Comparison of ENCODE assay signal across 8 mouse cellular contexts in genomic region chr1:62701065-62701921, GRCm38 (mm10). TPM values are rescaled to one million over a fixed set of nuclear protein-coding genes. Genes with fewer than 3 reads are reported as not detected.
DNase-seq lines count a peak whose midpoint lies in the region; ATAC-seq lines count a peak whose summit lies in the region.

No protein-coding gene starts in this region.

- DNase-seq in left cerebral cortex, adult 18-20 months (ENCODE audit: low spot score in 2 of 2): peak; percentile 74 to 75
- no peak for DNase-seq in left cerebral cortex, adult 11 months (ENCODE audit: low spot score)
- peak; percentile 93 for DNase-seq in brain, adult 2 months (ENCODE audit: low read depth, low spot score)
- peak; percentile 92 for DNase-seq in forelimb bud, embryonic 11.5 days (ENCODE audit: low read depth, low spot score)
- DNase-seq in hindlimb bud, embryonic 11.5 days (ENCODE audit: extremely low spot score, low read depth, low spot score): peak; percentile 87
- DNase-seq in left cerebral cortex, postnatal 10 days (ENCODE audit: extremely low spot score in 1 of 2, low spot score in 2 of 2): peak; percentile 77 to 89
- DNase-seq in testis, postnatal 10 days (ENCODE audit: low spot score): peak; percentile 73

- intact Hi-C loops in left cerebral cortex, postnatal 10 days (cut with DNase I): loop anchor here (5.0 to 10.0 kb wide), 3 partner anchors 264 to 1519 kb away; no protein-coding TSS in a partner anchor

- ATAC-seq in megakaryocyte progenitor cell, adult 5-6 weeks (replicated peaks; ENCODE audit: poor library complexity): peak; percentile 78

RNA-seq across cellular contexts. Expression of gene Nrp2, which starts 1.8 kb away (rescaled TPM):
- 10 to 100 TPM; 29.4 to 31.2 TPM for total RNA-seq in left cerebral cortex, adult 18-20 months (2021)
- 10 to 100 TPM; 37.1 to 39.5 TPM for total RNA-seq in left cerebral cortex, postnatal 10 days (2021)
- 1.5 and 2.3 TPM in 2 replicates for total RNA-seq in megakaryocyte progenitor cell, adult 5-6 weeks (2015)
- 2.0 and 2.9 TPM in 2 replicates for total RNA-seq in megakaryocyte progenitor cell, adult 5-6 weeks (2017)

Comparison
In these comparisons a context has a peak if more than half of its experiments do, and no peak if none do; other contexts are left out.
1. RNA of gene Nrp2, which starts 1.8 kb away (total RNA-seq): 37.1 to 39.5 TPM in left cerebral cortex, postnatal 10 days and 29.4 to 31.2 TPM in left cerebral cortex, adult 18-20 months; 1.5 to 2.9 TPM in megakaryocyte progenitor cell, adult 5-6 weeks; every median in the first group is over 4 times any median in the second.